Mouse (Mus musculus): ENCODE results near the gene Fbxl14.

Gene Fbxl14

GRCm38 (mm10) chr6:119479343-119479875 lies at the start of gene Fbxl14:
TSS of gene Fbxl14 (plus strand) at chr6:119479668.
- DNase-seq: no peak

DNA sequence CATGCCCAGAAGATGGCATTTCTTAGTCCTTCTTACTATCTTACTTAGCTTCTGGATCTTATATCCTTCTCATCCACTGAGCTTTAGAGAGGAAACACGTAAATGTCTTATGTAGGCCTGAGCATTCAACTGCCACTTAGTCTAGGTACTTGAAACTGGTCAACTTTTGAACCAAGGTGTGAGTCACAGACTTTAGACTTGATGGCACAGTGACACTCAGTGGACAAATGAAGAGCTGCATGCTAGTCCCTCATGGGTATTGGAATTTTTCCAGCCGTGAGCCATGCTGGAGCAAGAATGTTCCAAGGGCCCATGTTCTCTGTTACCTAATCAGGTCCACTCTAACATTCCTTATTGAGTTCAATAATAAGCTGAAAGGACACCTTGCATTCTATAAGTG lies 49.0 kb upstream of the Fbxl14 start:
- DNase-seq: peak; percentile 62

DNA sequence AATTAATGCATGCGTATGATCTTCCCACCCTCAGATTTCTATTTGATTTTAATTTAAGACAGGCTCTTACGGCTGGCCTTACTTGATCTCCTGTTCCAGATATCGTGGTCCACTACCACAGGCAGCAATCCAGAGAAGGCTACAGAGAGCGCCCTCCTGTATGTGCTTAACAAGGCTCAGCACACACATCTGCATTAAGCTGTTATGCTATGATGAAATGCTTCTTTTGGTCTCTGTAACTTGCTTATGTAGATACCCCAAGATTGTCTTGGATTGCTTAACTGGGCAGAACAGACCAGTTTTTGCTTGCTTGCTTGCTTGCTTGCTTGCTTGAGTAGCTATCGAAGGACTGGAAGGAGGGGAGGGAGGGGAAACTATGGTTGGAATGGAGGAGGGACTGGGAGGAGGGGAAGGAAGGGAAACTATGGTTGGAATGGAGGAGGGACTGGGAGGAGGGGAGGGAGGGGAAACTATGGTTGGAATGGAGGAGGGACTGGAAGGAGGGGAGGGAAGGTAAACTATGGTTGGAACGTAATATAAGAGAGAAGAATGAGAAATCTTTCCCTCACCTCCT lies 47.6 kb upstream of the Fbxl14 start:
- no peak for DNase-seq

- DNase-seq: no peak
Measured at GRCm38 (mm10) chr6:119434394-119434793, 45.1 kb upstream of the Fbxl14 start.

- DNase-seq: peak; percentile 66
Measured at GRCm38 (mm10) chr6:119437894-119438761, 41.3 kb upstream of the Fbxl14 start.

- DNase-seq: peak; percentile 23
Measured at GRCm38 (mm10) chr6:119442729-119443128, 36.7 kb upstream of the Fbxl14 start.

GRCm38 (mm10) chr6:119443742-119444645 lies 35.5 kb upstream of the Fbxl14 start:
- peak; percentile 91 for DNase-seq

DNA sequence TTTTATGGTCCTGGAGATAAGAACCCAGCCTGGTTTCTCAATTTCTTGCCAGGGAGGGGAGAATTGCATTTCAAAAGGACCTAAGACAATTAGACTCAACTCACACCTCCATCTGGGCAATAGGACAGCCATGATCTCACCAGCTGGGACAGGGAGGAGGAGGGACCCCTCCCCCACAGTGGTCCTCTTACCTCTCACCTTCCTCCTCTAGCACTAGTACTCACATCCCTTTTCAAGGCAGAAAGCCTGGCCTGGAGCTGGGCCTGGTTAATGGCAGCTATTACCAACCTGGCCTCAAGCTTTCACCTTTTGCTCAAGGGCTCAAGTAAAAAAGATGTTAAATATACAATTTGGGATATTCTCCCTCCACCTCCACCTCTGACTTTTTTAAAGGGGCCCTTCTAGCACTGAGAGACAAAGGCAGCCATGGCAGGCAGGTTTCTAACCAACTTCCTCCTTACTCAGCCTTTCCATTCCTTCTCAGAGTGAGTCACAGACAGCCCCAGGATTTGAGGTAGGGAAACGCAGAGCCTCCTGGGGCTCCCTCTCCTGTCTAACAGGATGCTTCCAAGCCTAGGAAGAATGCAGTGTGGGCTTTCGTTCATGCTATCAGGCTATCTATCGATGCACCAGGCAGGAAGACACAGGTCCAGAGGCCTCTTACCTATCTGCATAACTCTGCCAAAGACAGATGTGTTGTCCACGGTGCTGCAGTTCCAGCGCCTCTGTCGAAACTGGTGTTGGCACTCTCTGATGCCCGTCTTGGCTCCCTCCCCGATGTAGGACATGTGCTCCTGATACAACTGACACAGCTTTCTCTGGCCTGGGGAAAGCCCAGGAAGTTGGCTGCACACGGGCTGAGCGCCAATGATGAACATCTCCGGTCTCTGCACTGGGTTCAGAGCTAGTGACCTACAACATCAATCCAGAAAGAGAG lies 33.5 kb upstream of the Fbxl14 start:
- DNase-seq: no peak

DNA sequence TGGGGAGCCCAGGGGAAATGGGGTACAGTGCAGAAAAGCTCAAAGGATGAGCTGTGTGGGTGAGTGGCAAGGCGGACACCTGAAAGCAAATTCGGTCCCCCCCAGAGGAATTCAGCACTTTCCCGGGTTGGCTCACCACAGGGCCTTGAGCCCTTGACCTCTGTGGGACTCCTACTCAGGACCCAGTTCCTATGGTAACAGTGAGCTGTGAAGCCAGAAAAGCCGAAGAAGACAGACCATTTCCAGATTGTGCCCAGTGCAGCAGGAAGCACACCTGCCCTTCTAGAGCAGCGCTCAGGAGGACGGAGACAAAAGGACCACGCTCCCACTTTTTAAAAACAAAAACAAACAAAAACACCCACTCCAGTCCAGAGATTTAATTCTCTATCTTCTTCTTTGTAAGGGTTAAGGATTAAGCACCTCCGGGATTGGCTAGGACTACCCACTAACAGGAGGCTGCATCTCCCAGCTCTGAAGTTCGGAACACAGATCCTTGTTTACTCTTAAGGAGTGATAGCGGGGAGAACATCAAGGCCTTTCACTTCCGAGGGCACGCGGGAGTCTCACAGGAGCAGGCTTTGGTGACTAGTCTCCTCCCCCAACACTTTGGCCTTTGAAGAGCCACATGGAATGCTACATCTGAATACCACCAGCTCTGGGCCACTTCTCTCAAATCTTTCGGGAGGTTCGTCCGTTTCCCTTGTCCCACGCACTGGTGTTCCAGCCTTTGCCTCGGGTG lies 31.0 kb upstream of the Fbxl14 start:
- peak; percentile 67 for DNase-seq

GRCm38 (mm10) chr6:119449060-119449499 lies 30.4 kb upstream of the Fbxl14 start:
- peak; percentile 87 for DNase-seq

DNA sequence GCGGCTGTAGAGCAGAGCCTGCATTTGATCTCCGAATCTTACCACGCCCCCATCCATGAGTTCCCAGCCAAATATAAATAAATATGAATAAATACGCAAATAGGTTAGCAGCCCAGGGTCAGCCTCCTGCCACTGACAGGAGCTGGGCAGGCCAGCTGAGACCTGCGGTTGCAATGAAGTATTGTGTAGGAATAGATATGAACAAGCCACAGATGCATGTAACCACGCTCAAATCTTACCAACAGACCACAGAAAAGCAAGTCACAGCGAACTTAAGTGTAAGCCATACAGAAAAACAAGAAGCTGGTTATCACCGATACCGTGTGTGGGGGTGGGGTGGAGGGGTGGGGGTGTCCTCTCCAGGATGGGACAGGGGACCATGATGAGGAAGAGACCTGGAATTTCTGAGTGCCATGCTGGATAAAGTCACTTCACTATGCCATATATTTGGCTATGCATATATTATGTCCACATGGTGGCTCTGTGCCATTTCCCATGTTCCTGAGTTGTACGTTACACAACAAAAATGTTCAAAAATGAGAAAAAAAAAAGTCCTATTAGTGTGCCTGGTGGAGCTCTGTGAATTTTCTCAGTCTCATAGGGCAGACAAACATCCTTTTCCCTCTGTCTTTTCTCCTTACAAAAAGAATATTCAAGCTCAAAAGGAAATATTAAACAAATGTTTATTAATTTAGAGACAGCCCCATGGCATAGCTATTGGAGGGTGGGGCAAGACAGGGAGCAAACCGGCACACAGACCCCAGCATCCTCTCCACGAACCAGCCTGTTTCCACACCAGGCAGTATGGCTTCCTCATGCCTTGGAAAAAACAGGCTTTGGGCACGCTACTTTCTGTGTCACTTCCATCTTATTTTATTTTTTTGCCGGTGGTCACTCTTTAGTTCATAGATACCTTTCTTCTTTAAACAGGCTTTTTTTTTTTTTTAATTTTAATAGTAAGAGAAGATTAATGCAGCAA lies 28.2 kb upstream of the Fbxl14 start:
- DNase-seq: no peak

DNA sequence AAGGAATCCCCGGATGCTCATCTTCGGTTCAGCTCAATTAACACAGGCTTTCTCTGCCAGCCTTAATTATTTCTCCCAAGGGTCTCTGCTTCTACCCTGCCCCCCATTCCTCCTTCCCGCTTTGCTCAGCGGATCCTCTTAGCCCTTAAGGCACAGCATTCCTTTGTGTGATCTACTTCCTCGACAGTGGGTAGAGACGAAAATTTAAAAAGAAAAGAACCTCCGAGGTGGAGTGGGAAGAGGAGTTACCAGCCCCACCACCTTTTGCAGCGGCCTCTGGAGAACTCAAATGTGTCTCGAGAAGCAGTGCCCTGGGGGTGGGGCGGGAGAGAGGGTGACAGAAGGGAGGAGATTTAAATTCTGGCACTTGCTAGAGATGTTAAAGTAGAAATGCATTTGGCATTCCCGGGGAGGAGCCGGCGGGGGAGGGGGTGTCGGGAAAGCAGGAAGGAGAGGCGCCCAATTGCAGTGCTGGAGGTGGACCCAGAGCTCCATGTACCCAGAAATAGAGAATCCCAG lies 27.4 kb upstream of the Fbxl14 start:
- peak; percentile 79 for DNase-seq

- no peak for DNase-seq
Measured at GRCm38 (mm10) chr6:119458166-119458565, 21.3 kb upstream of the Fbxl14 start.

GRCm38 (mm10) chr6:119459041-119459440 lies 20.4 kb upstream of the Fbxl14 start:
- DNase-seq: no peak

GRCm38 (mm10) chr6:119460391-119460790 lies 19.1 kb upstream of the Fbxl14 start:
- no peak for DNase-seq

DNA sequence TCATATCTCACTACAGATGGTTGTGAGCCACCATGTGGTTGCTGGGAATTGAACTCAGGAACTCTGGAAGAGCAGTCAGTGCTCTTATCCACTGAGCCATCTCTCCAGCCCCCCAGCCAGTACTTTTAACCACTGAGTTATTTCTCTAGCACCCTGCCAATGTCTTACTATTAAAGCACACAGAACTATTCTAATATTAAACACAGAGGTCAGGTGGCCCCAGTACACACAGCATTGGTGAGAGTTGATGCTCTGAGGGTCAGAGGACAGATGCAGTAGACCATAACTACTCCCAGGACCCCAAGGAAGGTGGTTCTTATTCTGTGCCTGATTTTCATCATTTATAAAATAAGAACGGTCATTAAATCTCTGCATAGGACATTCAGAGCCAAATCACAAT lies 13.3 kb upstream of the Fbxl14 start:
- no peak for DNase-seq

- no peak for DNase-seq
Measured at GRCm38 (mm10) chr6:119466921-119467784, 12.3 kb upstream of the Fbxl14 start.

GRCm38 (mm10) chr6:119467785-119468059 lies 11.7 kb upstream of the Fbxl14 start:
- DNase-seq: no peak

- DNase-seq: no peak
Measured at GRCm38 (mm10) chr6:119470777-119471176, 8.7 kb upstream of the Fbxl14 start.

Measured in retina, postnatal 1 day (tissue).